Mouse (Mus musculus) thymus, postnatal 10 days (tissue): ENCODE results near the gene Sh3bgrl.

Source experiments
- DNase-seq, 2 experiments: peaks; one replicate each; pipeline ENCODE4 v3.0.0; 2021; ENCODE audit warnings: low spot score in 2 of 2

The Sh3bgrl gene

GRCm38 (mm10) chrX:109238163-109238562 lies 143.0 kb downstream of the Sh3bgrl start:
- no peak for DNase-seq
